Mouse (Mus musculus): ENCODE results near the gene Gja4. TPM values are rescaled to one million over a fixed set of nuclear protein-coding genes. Genes with fewer than 3 reads are reported as not detected.

Gene Gja4
- polyA plus RNA-seq, 2 experiments: 17.7 to 21.3 TPM

GRCm38 (mm10) chr4:127353951-127354438 lies 40.2 kb upstream of the Gja4 start, which contains the start of gene Gjb4:
TSS of gene Gjb4 (minus strand) at chr4:127354081.
- Histone ChIP-seq H3K4me3 (replicated peaks; ENCODE audit: low read length) (no peak within 1 kb of the TSS), H3K4me2 (replicated peaks; ENCODE audit: low read depth, low read length, severe bottlenecking) (no peak within 1 kb of the TSS), H3K27ac (replicated peaks; ENCODE audit: low read depth, low read length) (no peak within 1 kb of the TSS), H3K36me3 (ENCODE audit: control insufficient read depth, insufficient read depth, low read length) (no peaks in the 10 kb centered on the region), H3K27me3 (ENCODE audit: control insufficient read depth, insufficient read depth, low read length) (no peaks in the 10 kb centered on the region), H3K4me1 (ENCODE audit: control insufficient read depth, insufficient read depth, low read length) (peaks cover 12% of the 10 kb centered on the region; the same call in 1 of the 2 replicates), H3K9ac (ENCODE audit: low read depth, low read length, severe bottlenecking) (no peak within 1 kb of the TSS), H3K9me3 (ENCODE audit: control insufficient read depth, low read length) (no peaks in the 10 kb centered on the region)
- WGBS: 57% methylated on average over 8 of the region's 8 CpGs
- no peak for ATAC-seq (ENCODE audit: low FRiP score, low read depth)
- TF ChIP-seq POLR2A (IDR thresholded peaks at IDR 0.05; ENCODE audit: borderline replicate concordance, extremely low read depth, insufficient read depth, insufficient read length): no peak
- no peak for DNase-seq (ENCODE audit: low spot score)

- H3K27me3 ChIP-seq (ENCODE audit: control insufficient read depth, insufficient read depth, low read length): no peaks in the 10 kb centered on the region
- 55% methylated on average over 1 of the region's 1 CpGs for WGBS
- H3K4me3 ChIP-seq (replicated peaks; ENCODE audit: low read length): no peak overlapping the region
- ATAC-seq (ENCODE audit: low FRiP score, low read depth) (no peak), DNase-seq (ENCODE audit: low spot score) (no peak)
- H3K4me2 ChIP-seq (replicated peaks; ENCODE audit: low read depth, low read length, severe bottlenecking): no peak overlapping the region
- TF ChIP-seq POLR2A (IDR thresholded peaks at IDR 0.05; ENCODE audit: borderline replicate concordance, extremely low read depth, insufficient read depth, insufficient read length): no peak
- no peak overlapping the region for H3K27ac ChIP-seq (replicated peaks; ENCODE audit: low read depth, low read length)
- no peaks in the 10 kb centered on the region for H3K9me3 ChIP-seq (ENCODE audit: control insufficient read depth, low read length)
- no peak overlapping the region for H3K9ac ChIP-seq (ENCODE audit: low read depth, low read length, severe bottlenecking)
- H3K36me3 ChIP-seq (ENCODE audit: control insufficient read depth, insufficient read depth, low read length): no peaks in the 10 kb centered on the region
- peaks cover 12% of the 10 kb centered on the region; the same call in 1 of the 2 replicates for H3K4me1 ChIP-seq (ENCODE audit: control insufficient read depth, insufficient read depth, low read length)
These were observed 38.8 kb upstream of the Gja4 start for GRCm38 (mm10) chr4:127352594-127352993.

GRCm38 (mm10) chr4:127349560-127350300 lies 35.9 kb upstream of the Gja4 start:
- no peak for ATAC-seq (ENCODE audit: low FRiP score, low read depth)
- H3K4me2 ChIP-seq (replicated peaks; ENCODE audit: low read depth, low read length, severe bottlenecking): no peak overlapping the region
- peaks cover 11% of the 10 kb centered on the region; the same call in 1 of the 2 replicates for H3K4me1 ChIP-seq (ENCODE audit: control insufficient read depth, insufficient read depth, low read length)
- H3K4me3 ChIP-seq (replicated peaks; ENCODE audit: low read length): no peak overlapping the region
- WGBS: 42% methylated on average over 4 of the region's 4 CpGs
- DNase-seq (ENCODE audit: low spot score): no peak
- no peak overlapping the region for H3K9ac ChIP-seq (ENCODE audit: low read depth, low read length, severe bottlenecking)
- no peak overlapping the region for H3K27ac ChIP-seq (replicated peaks; ENCODE audit: low read depth, low read length)
- no peaks in the 10 kb centered on the region for H3K27me3 ChIP-seq (ENCODE audit: control insufficient read depth, insufficient read depth, low read length)
- H3K36me3 ChIP-seq (ENCODE audit: control insufficient read depth, insufficient read depth, low read length): no peaks in the 10 kb centered on the region
- TF ChIP-seq POLR2A (IDR thresholded peaks at IDR 0.05; ENCODE audit: borderline replicate concordance, extremely low read depth, insufficient read depth, insufficient read length): no peak
- H3K9me3 ChIP-seq (ENCODE audit: control insufficient read depth, low read length): no peaks in the 10 kb centered on the region

GRCm38 (mm10) chr4:127345000-127345399 lies 31.2 kb upstream of the Gja4 start:
- ATAC-seq (ENCODE audit: low FRiP score, low read depth) (no peak), DNase-seq (ENCODE audit: low spot score) (no peak)
- no peaks in the 10 kb centered on the region for H3K4me1 ChIP-seq (ENCODE audit: control insufficient read depth, insufficient read depth, low read length)
- no peak for TF ChIP-seq POLR2A (IDR thresholded peaks at IDR 0.05; ENCODE audit: borderline replicate concordance, extremely low read depth, insufficient read depth, insufficient read length)
- no peak overlapping the region for H3K9ac ChIP-seq (ENCODE audit: low read depth, low read length, severe bottlenecking)
- H3K9me3 ChIP-seq (ENCODE audit: control insufficient read depth, low read length): no peaks in the 10 kb centered on the region
- 85% methylated on average over 5 of the region's 5 CpGs for WGBS
- no peak overlapping the region for H3K27ac ChIP-seq (replicated peaks; ENCODE audit: low read depth, low read length)
- H3K27me3 ChIP-seq (ENCODE audit: control insufficient read depth, insufficient read depth, low read length): no peaks in the 10 kb centered on the region
- no peak overlapping the region for H3K4me2 ChIP-seq (replicated peaks; ENCODE audit: low read depth, low read length, severe bottlenecking)
- no peak overlapping the region for H3K4me3 ChIP-seq (replicated peaks; ENCODE audit: low read length)
- H3K36me3 ChIP-seq (ENCODE audit: control insufficient read depth, insufficient read depth, low read length): no peaks in the 10 kb centered on the region

GRCm38 (mm10) chr4:127341372-127341771 lies 27.5 kb upstream of the Gja4 start:
- H3K27me3 ChIP-seq (ENCODE audit: control insufficient read depth, insufficient read depth, low read length): no peaks in the 10 kb centered on the region
- ATAC-seq (ENCODE audit: low FRiP score, low read depth): no peak
- no peaks in the 10 kb centered on the region for H3K4me1 ChIP-seq (ENCODE audit: control insufficient read depth, insufficient read depth, low read length)
- H3K36me3 ChIP-seq (ENCODE audit: control insufficient read depth, insufficient read depth, low read length): no peaks in the 10 kb centered on the region
- no peak overlapping the region for H3K4me2 ChIP-seq (replicated peaks; ENCODE audit: low read depth, low read length, severe bottlenecking)
- no peak for TF ChIP-seq POLR2A (IDR thresholded peaks at IDR 0.05; ENCODE audit: borderline replicate concordance, extremely low read depth, insufficient read depth, insufficient read length)
- DNase-seq (ENCODE audit: low spot score): no peak
- WGBS: 39% methylated on average over 6 of the region's 6 CpGs
- no peaks in the 10 kb centered on the region for H3K9me3 ChIP-seq (ENCODE audit: control insufficient read depth, low read length)
- no peak overlapping the region for H3K9ac ChIP-seq (ENCODE audit: low read depth, low read length, severe bottlenecking)
- H3K4me3 ChIP-seq (replicated peaks; ENCODE audit: low read length): no peak overlapping the region
- no peak overlapping the region for H3K27ac ChIP-seq (replicated peaks; ENCODE audit: low read depth, low read length)
